Mouse (Mus musculus): Measurements from ENCODE around the gene Fads3. TPM values are rescaled to one million over a fixed set of nuclear protein-coding genes. Genes with fewer than 3 reads are reported as not detected.
A peak's percentile ranks its signal among the peaks of the same experiment; 100 is the strongest.

Fads3 gene
- polyA plus RNA-seq, 1 experiment: 12.5 TPM

- TF ChIP-seq CTCF (IDR thresholded peaks at IDR 0.05; ENCODE audit: control insufficient read depth, insufficient read depth, low read length) (peak; percentile 55), POLR2A (IDR thresholded peaks at IDR 0.05; ENCODE audit: borderline replicate concordance, control insufficient read depth, low read depth, low read length) (no peak)
- H3K27ac ChIP-seq (ENCODE audit: control insufficient read depth, insufficient read depth, low read depth, low read length, poor library complexity): no peak overlapping the region
- WGBS: 31% methylated on average over 3 of the region's 3 CpGs
- H3K4me3 ChIP-seq (replicated peaks; ENCODE audit: control insufficient read depth, low read depth, low read length): no peak overlapping the region
- no peaks in the 10 kb centered on the region for H3K4me1 ChIP-seq (ENCODE audit: control insufficient read depth, insufficient read depth, low read length)
These were observed 41.0 kb upstream of the Fads3 start for GRCm38 (mm10) chr19:10000330-10000729.

DNA sequence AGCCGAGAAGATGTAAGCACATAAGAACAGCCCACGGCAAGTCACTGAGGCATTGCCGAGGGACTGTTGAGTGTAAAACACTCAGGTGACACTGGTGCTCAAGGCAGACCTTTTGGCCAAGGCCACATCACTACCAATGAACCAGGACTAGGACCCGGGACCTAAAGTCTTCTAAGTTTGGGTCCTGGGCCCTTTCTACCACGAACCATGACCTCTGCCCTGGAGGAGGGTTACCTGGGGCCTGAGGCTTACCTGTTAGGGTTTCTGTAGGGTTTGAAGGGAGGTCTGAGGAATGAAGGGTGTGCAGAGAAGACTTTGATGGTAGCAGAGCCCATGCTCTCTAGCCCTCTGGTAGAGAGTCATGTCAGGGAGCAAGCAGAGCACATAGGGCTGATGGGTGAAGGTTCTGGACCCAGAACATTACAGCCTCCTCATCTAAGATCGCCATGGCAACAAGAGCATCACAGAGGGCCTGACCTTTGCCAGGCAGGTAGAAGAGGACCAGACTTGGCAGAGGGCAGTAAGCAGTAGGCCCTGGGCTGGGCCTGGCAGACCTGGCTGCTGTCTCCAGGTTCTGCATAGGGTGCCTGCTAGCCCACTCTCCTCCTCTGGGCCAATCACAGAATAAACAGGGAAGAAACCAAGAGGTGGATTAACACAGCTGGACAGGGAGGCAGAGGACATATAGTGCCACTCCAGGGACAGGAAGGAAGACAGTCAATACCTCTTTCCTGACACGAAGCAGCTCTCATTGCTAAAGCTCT is 40.0 kb upstream of the Fads3 start, which contains the start of the genes Best1 and Rab3il1:
Gene Best1 (minus strand): TSS at position 428 of the 764 bp plus-strand sequence.
Gene Rab3il1 (plus strand): TSS at position 464 of the 764 bp plus-strand sequence.
- H3K4me3 ChIP-seq (replicated peaks; ENCODE audit: control insufficient read depth, low read depth, low read length): no peak within 1 kb of the TSS
- H3K27ac ChIP-seq (ENCODE audit: control insufficient read depth, insufficient read depth, low read depth, low read length, poor library complexity): no peak within 1 kb of the TSS
- TF ChIP-seq CTCF (IDR thresholded peaks at IDR 0.05; ENCODE audit: control insufficient read depth, insufficient read depth, low read length): no peak
- TF ChIP-seq POLR2A (IDR thresholded peaks at IDR 0.05; ENCODE audit: borderline replicate concordance, control insufficient read depth, low read depth, low read length): no peak
- WGBS: 76% methylated on average over 7 of the region's 7 CpGs
- H3K4me1 ChIP-seq (ENCODE audit: control insufficient read depth, insufficient read depth, low read length): no peaks in the 10 kb centered on the region

- Histone ChIP-seq H3K4me1 (ENCODE audit: control insufficient read depth, insufficient read depth, low read length) (no peaks in the 10 kb centered on the region), H3K4me3 (replicated peaks; ENCODE audit: control insufficient read depth, low read depth, low read length) (no peak overlapping the region), H3K27ac (ENCODE audit: control insufficient read depth, insufficient read depth, low read depth, low read length, poor library complexity) (no peak overlapping the region)
- TF ChIP-seq CTCF (IDR thresholded peaks at IDR 0.05; ENCODE audit: control insufficient read depth, insufficient read depth, low read length) (no peak), POLR2A (IDR thresholded peaks at IDR 0.05; ENCODE audit: borderline replicate concordance, control insufficient read depth, low read depth, low read length) (no peak)
- 97% methylated on average over 1 of the region's 1 CpGs for WGBS
These were observed 37.7 kb upstream of the Fads3 start for GRCm38 (mm10) chr19:10003696-10004095.

- no peaks in the 10 kb centered on the region; the same call in 1 of the 2 replicates for H3K4me1 ChIP-seq (ENCODE audit: control insufficient read depth, insufficient read depth, low read length)
- H3K4me3 ChIP-seq (replicated peaks; ENCODE audit: control insufficient read depth, low read depth, low read length): no peak overlapping the region
- 80% methylated on average over 1 of the region's 1 CpGs for WGBS
- TF ChIP-seq POLR2A (IDR thresholded peaks at IDR 0.05; ENCODE audit: borderline replicate concordance, control insufficient read depth, low read depth, low read length): no peak
- TF ChIP-seq CTCF (IDR thresholded peaks at IDR 0.05; ENCODE audit: control insufficient read depth, insufficient read depth, low read length): no peak
- H3K27ac ChIP-seq (ENCODE audit: control insufficient read depth, insufficient read depth, low read depth, low read length, poor library complexity): no peak overlapping the region
These were observed 30.0 kb upstream of the Fads3 start for GRCm38 (mm10) chr19:10011408-10011807.

DNA sequence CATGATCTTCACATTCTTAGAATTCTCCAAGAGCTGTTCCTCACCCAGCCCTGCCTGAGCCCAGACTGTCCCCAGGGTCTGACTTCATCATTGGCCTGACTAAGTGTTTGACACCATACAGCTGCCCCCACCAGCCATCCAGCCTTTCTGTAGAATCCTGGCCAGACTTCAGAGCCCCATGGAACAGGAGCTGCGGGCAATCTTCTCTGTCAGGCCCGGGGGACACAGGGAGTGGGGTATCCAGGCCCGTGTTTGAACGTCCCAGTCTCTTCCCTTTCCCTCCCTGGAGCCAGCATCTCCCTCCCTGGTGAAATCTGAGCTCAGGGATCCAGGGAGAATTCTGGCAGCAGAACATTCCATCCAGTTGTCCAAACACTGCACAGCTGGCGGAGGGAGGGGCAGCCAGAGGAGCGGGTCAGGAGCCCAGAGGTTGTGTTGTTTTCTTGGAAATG is 28.5 kb upstream of the Fads3 start:
- no peak overlapping the region for H3K4me3 ChIP-seq (replicated peaks; ENCODE audit: control insufficient read depth, low read depth, low read length)
- no peaks in the 10 kb centered on the region; the same call in 1 of the 2 replicates for H3K4me1 ChIP-seq (ENCODE audit: control insufficient read depth, insufficient read depth, low read length)
- H3K27ac ChIP-seq (ENCODE audit: control insufficient read depth, insufficient read depth, low read depth, low read length, poor library complexity): no peak overlapping the region; the same call in 1 of the 2 replicates
- 85% methylated on average over 6 of the region's 6 CpGs for WGBS
- TF ChIP-seq POLR2A (IDR thresholded peaks at IDR 0.05; ENCODE audit: borderline replicate concordance, control insufficient read depth, low read depth, low read length) (no peak), CTCF (IDR thresholded peaks at IDR 0.05; ENCODE audit: control insufficient read depth, insufficient read depth, low read length) (no peak)

- Histone ChIP-seq H3K4me1 (ENCODE audit: control insufficient read depth, insufficient read depth, low read length) (no peaks in the 10 kb centered on the region; the same call in 1 of the 2 replicates), H3K4me3 (replicated peaks; ENCODE audit: control insufficient read depth, low read depth, low read length) (no peak overlapping the region), H3K27ac (ENCODE audit: control insufficient read depth, insufficient read depth, low read depth, low read length, poor library complexity) (peak overlapping the region; percentile 69)
- 62% methylated on average over 3 of the region's 3 CpGs for WGBS
- TF ChIP-seq CTCF (IDR thresholded peaks at IDR 0.05; ENCODE audit: control insufficient read depth, insufficient read depth, low read length) (no peak), POLR2A (IDR thresholded peaks at IDR 0.05; ENCODE audit: borderline replicate concordance, control insufficient read depth, low read depth, low read length) (no peak)
These were observed 28.0 kb upstream of the Fads3 start for GRCm38 (mm10) chr19:10013348-10013747.

- 44% methylated on average over 5 of the region's 5 CpGs for WGBS
- Histone ChIP-seq H3K4me1 (ENCODE audit: control insufficient read depth, insufficient read depth, low read length) (no peaks in the 10 kb centered on the region; the same call in 1 of the 2 replicates), H3K4me3 (replicated peaks; ENCODE audit: control insufficient read depth, low read depth, low read length) (no peak overlapping the region), H3K27ac (ENCODE audit: control insufficient read depth, insufficient read depth, low read depth, low read length, poor library complexity) (peak overlapping the region; percentile 69)
- no peak for TF ChIP-seq POLR2A (IDR thresholded peaks at IDR 0.05; ENCODE audit: borderline replicate concordance, control insufficient read depth, low read depth, low read length)
- TF ChIP-seq CTCF (IDR thresholded peaks at IDR 0.05; ENCODE audit: control insufficient read depth, insufficient read depth, low read length): no peak
These were observed 27.5 kb upstream of the Fads3 start for GRCm38 (mm10) chr19:10013913-10014312.

GRCm38 (mm10) chr19:10014824-10015223 is 26.5 kb upstream of the Fads3 start:
- Histone ChIP-seq H3K27ac (ENCODE audit: control insufficient read depth, insufficient read depth, low read depth, low read length, poor library complexity) (peak overlapping the region; percentile 81), H3K4me3 (replicated peaks; ENCODE audit: control insufficient read depth, low read depth, low read length) (peak overlapping the region; percentile 82), H3K4me1 (ENCODE audit: control insufficient read depth, insufficient read depth, low read length) (no peaks in the 10 kb centered on the region; the same call in 1 of the 2 replicates)
- WGBS: 70% methylated on average over 13 of the region's 13 CpGs
- TF ChIP-seq POLR2A (IDR thresholded peaks at IDR 0.05; ENCODE audit: borderline replicate concordance, control insufficient read depth, low read depth, low read length) (peak; percentile 90), CTCF (IDR thresholded peaks at IDR 0.05; ENCODE audit: control insufficient read depth, insufficient read depth, low read length) (no peak)
